Mouse (Mus musculus) right cerebral cortex, postnatal 14 days (tissue): ENCODE data around the gene Fktn.
"Not testable (repeated sequence)": the region's sequence is repeated elsewhere in the genome, so short reads cannot be mapped to it uniquely, and the experiment has no call there.

Experiments
- DNase-seq: peaks from one replicate; pipeline ENCODE4 v3.0.0; 2022

Gene Fktn

GRCm38 (mm10) chr4:53713704-53714050 is at the start of gene Fktn:
Fktn (plus strand) TSS chr4:53713998.
- DNase-seq: no peak

GRCm38 (mm10) chr4:53682092-53682491 is 31.7 kb upstream of the Fktn start:
- DNase-seq: no peak

- no peak for DNase-seq
These were observed 24.8 kb upstream of the Fktn start for GRCm38 (mm10) chr4:53688965-53689364.

- DNase-seq: no peak
These were observed 22.4 kb upstream of the Fktn start for GRCm38 (mm10) chr4:53691418-53691817.

- DNase-seq: not testable (repeated sequence)
These were observed 4.6 kb upstream of the Fktn start for GRCm38 (mm10) chr4:53709166-53709565.

GRCm38 (mm10) chr4:53710021-53710420 is 3.8 kb upstream of the Fktn start:
- DNase-seq: no peak

- no peak for DNase-seq
These were observed 3.1 kb upstream of the Fktn start for GRCm38 (mm10) chr4:53710555-53711328.

GRCm38 (mm10) chr4:53714051-53714814 is 435 bp downstream of the Fktn start:
- DNase-seq: peak; percentile 96

- DNase-seq: no peak
These were observed 2.2 kb downstream of the Fktn start for GRCm38 (mm10) chr4:53715977-53716376.

- DNase-seq: no peak
These were observed 3.7 kb downstream of the Fktn start for GRCm38 (mm10) chr4:53717546-53717945.

- DNase-seq: no peak
These were observed 4.5 kb downstream of the Fktn start for GRCm38 (mm10) chr4:53718261-53718660.

- DNase-seq: no peak
These were observed 8.7 kb downstream of the Fktn start for GRCm38 (mm10) chr4:53722506-53722905.

- not testable (repeated sequence) for DNase-seq
These were observed 12.3 kb downstream of the Fktn start for GRCm38 (mm10) chr4:53726100-53726499.

GRCm38 (mm10) chr4:53728121-53728520 is 14.3 kb downstream of the Fktn start:
- DNase-seq: no peak

GRCm38 (mm10) chr4:53738956-53739616 is 25.3 kb downstream of the Fktn start:
- DNase-seq: no peak

GRCm38 (mm10) chr4:53749831-53750230 is 36.0 kb downstream of the Fktn start:
- DNase-seq: no peak

GRCm38 (mm10) chr4:53750391-53751120 is 36.8 kb downstream of the Fktn start:
- peak; percentile 31 for DNase-seq

GRCm38 (mm10) chr4:53757030-53757429 is 43.2 kb downstream of the Fktn start:
- DNase-seq: no peak

GRCm38 (mm10) chr4:53758764-53759163 is 45.0 kb downstream of the Fktn start:
- DNase-seq: no peak

GRCm38 (mm10) chr4:53759678-53760077 is 45.9 kb downstream of the Fktn start:
- no peak for DNase-seq

GRCm38 (mm10) chr4:53762501-53762900 is 48.7 kb downstream of the Fktn start:
- no peak for DNase-seq

GRCm38 (mm10) chr4:53770958-53771735 is 57.3 kb downstream of the Fktn start:
- no peak for DNase-seq
